Mouse (Mus musculus) liver, embryonic 14 days (tissue): ENCODE measurements around the gene Olfr1206. TPM values are rescaled to one million over a fixed set of nuclear protein-coding genes. Genes with fewer than 3 reads are reported as not detected.

Source experiments
- polyA plus RNA-seq: library from polyadenylated mRNA; depleted of rRNA; stranded (reverse); fragments of >200 nt; gene quantifications from 2 replicates; pipeline ENCODE4 v1.2.3, GENCODE M21; 2012; rRNA removed

Olfr1206 gene
- polyA plus RNA-seq = not detected in 2 replicates

DNA sequence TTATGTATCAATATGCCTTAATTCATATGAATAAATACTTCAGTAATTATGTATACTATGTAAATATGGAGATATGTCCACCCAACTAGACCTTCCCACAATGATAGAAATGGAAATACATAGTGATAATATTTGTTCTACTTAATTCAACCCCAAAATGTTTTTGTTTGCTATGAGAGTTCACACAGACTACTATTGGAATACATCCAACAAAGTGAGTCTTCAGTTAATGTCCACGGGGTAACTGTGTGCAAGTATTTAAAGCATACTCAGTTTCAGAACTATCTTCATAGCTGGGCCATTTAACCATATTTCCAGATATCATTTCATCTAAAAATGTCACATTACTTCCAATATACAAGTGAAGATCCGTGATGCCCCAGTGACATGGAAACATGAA is at the start of gene Olfr1206:
TSS of gene Olfr1206 (plus strand) at position 301 of the 400 bp plus-strand sequence.

GRCm38 (mm10) chr2:88814196-88814595 is 48.8 kb upstream of the Olfr1206 start, which contains the start of gene Olfr1202:
TSS of gene Olfr1202 (plus strand) at chr2:88814496.

GRCm38 (mm10) chr2:88829437-88829836 is 33.6 kb upstream of the Olfr1206 start, which contains the start of gene Olfr1205:
TSS of gene Olfr1205 (plus strand) at chr2:88829737.

GRCm38 (mm10) chr2:88848992-88849391 is 14.0 kb upstream of the Olfr1206 start, which contains the start of gene Olfr1204:
TSS of gene Olfr1204 (plus strand) at chr2:88849292.

GRCm38 (mm10) chr2:88902211-88902610 is 39.2 kb downstream of the Olfr1206 start, which contains the start of gene Olfr1208:
TSS of gene Olfr1208 (minus strand) at chr2:88902311.

DNA sequence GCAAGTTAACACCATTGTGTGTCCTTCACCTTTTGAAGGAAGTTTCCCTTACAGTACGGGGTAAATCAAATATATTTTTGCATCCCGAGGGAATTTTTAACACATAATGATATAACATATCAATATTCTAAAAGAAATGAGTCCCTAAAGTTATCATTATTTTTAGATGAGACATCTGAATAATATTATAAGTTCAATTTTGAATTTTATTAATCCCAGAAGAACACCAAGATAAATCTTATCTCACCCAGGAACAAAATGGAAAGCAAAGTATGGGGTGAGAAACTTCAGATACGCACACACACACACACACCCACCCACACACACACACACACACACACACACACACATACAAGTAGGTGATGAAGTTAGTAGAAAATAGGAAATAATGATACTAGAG is 52.0 kb downstream of the Olfr1206 start, which contains the start of gene Olfr1209:
TSS of gene Olfr1209 (minus strand) at position 101 of the 400 bp plus-strand sequence.

Other genes with a start within 250 kb of the Olfr1206 start
- not detected in 2 replicates for gene Olfr1191-ps1, start 222.7 kb upstream of the Olfr1206 start, polyA plus RNA-seq
- not detected in 2 replicates for gene Olfr1192-ps1, start 214.7 kb upstream of the Olfr1206 start, polyA plus RNA-seq
- not detected in 2 replicates for gene Olfr1193, start 187.6 kb upstream of the Olfr1206 start, polyA plus RNA-seq
- not detected in 2 replicates for gene Olfr1195, start 174.0 kb upstream of the Olfr1206 start, polyA plus RNA-seq
- gene Olfr1196, start 158.6 kb upstream of the Olfr1206 start, polyA plus RNA-seq = not detected in 2 replicates
- gene Olfr1197, start 130.9 kb upstream of the Olfr1206 start, polyA plus RNA-seq = not detected in 2 replicates
- gene Olfr1198, start 111.9 kb upstream of the Olfr1206 start, polyA plus RNA-seq = not detected in 2 replicates
- not detected in 2 replicates for gene Olfr1199, start 102.8 kb upstream of the Olfr1206 start, polyA plus RNA-seq
- not detected in 2 replicates for gene Olfr1200, start 92.7 kb upstream of the Olfr1206 start, polyA plus RNA-seq
- not detected in 2 replicates for gene Olfr1201, start 70.2 kb upstream of the Olfr1206 start, polyA plus RNA-seq
- not detected in 2 replicates for gene Olfr1202, start 48.7 kb upstream of the Olfr1206 start, polyA plus RNA-seq
- gene Olfr1205, start 33.5 kb upstream of the Olfr1206 start, polyA plus RNA-seq = not detected in 2 replicates
- not detected in 2 replicates for gene Olfr1204, start 13.9 kb upstream of the Olfr1206 start, polyA plus RNA-seq
- gene Olfr1208, start 39.1 kb downstream of the Olfr1206 start, polyA plus RNA-seq = not detected in 2 replicates
- gene Olfr1209, start 51.9 kb downstream of the Olfr1206 start, polyA plus RNA-seq = not detected in 2 replicates
- gene Olfr1211, start 74.9 kb downstream of the Olfr1206 start, polyA plus RNA-seq = not detected in 2 replicates
- gene Olfr1212, start 90.7 kb downstream of the Olfr1206 start, polyA plus RNA-seq = not detected in 2 replicates
- gene Gm13762, start 117.0 kb downstream of the Olfr1206 start, polyA plus RNA-seq = not detected in 2 replicates
- gene Olfr1214, start 129.4 kb downstream of the Olfr1206 start, polyA plus RNA-seq = not detected in 2 replicates
- not detected in 2 replicates for gene Olfr1215, start 143.7 kb downstream of the Olfr1206 start, polyA plus RNA-seq
- gene Olfr1216, start 155.1 kb downstream of the Olfr1206 start, polyA plus RNA-seq = not detected in 2 replicates
- gene Olfr1217, start 168.8 kb downstream of the Olfr1206 start, polyA plus RNA-seq = not detected in 2 replicates
- not detected in 2 replicates for gene Olfr1218, start 198.0 kb downstream of the Olfr1206 start, polyA plus RNA-seq
- gene Olfr1219, start 220.3 kb downstream of the Olfr1206 start, polyA plus RNA-seq = not detected in 2 replicates
- gene Olfr1220, start 243.6 kb downstream of the Olfr1206 start, polyA plus RNA-seq = not detected in 2 replicates